Mouse (Mus musculus): ENCODE results near the gene Hist2h2be.
"Not testable (repeated sequence)": the region's sequence is repeated elsewhere in the genome, so short reads cannot be mapped to it uniquely, and the experiment has no call there.

The Hist2h2be gene

DNA sequence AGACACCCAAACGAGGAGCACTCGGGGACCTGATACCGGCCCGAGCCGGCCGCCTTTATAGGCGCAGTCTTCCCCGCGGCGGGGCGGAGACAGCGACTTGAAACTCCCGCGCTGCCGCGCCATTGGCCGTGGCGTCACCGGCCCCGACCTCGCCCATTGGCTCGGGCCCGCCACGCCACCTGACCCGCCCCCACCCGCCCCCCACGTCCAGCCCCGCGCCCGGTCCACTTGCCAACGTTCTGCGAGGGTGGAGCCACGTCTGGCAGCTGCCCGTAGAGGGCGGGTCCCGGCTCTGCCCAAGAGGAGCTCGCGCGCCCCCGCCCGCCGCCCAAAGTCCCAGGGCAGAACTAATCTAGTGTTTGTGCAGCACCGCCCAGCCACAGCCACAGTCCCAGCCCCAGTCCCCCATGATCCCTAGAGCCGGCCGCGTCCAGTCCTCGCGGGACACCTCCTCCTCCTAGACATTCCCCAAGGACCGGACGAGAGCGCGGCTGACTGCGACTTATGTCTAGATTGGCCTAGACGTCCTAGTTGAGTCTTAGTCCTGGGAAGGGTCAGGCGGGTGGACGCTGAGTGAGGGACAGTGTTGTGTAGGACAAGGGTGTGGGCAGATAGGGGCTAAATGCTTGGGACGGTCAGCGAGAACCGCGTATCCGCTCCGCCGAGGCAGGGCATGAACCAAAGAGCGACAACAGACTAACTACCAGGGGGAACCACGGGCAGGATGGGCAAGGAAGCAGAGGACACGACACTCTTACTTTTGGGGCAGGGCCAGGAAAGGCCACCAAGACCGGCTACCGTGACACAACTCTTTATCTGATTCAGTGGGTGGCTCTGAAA, 18.3 kb downstream of the Hist2h2be start, which contains the start of gene Hist2h3c2:
Gene Hist2h3c2, minus strand, starts transcription at position 174 of the 840 bp plus-strand sequence.
- not testable (repeated sequence) for DNase-seq (ENCODE audit: low read depth, low spot score)

DNA sequence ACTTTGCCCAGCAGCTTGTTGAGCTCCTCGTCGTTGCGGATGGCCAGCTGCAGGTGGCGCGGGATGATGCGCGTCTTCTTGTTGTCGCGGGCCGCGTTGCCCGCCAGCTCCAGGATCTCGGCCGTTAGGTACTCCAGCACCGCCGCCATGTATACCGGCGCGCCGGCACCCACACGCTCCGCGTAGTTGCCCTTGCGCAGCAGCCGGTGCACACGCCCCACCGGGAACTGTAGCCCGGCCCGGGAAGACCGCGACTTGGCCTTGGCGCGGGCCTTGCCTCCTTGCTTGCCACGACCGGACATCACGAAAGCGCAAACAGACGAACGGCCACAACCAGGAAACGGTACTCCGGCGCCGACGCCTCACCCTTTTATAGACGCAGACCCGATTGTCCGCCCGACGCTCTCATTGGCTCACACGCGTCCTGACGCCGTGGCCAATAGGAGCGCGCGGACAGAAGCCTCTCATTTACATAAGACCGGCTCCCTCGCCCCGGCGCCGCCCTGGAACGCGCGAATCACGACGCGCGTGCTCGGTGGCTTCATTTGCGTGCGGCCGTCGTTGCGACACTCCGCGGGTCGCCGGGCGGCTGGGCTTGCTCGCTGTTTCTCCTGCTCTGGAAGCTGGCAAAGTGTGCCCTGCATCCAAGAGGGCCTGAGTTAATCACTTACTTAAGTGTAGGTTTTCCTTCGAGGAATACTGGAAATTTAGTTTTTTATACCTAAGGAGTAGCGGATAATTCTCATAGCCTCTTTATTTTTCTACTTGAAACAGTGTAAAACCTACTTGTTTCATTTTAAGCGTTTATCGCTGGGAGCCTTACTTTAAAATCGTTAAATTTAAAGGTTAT, 19.3 kb downstream of the Hist2h2be start, which contains the start of gene Hist2h2aa2:
Gene Hist2h2aa2, minus strand, starts transcription at position 328 of the 850 bp plus-strand sequence.
- peak; percentile 66 for DNase-seq (ENCODE audit: low read depth, low spot score)

DNA sequence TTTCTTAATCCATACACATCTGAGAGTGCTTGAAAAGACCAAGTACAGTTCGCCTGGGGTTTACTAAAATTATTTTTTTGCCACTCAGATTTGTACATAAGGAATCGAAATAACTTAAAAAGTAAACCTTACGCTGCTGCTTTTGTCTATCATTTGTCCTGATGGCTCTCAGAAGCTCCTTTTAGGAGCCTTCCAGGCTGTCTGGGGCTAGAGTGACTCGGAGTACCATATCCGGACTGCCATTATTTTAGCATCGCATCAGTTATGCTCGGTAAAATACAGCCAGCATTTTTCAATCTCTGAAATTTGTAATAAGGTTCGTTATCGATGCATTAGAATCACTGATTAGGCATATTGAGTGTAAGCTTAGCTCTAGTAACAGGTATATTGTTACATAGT, 19.9 kb downstream of the Hist2h2be start:
- DNase-seq (ENCODE audit: low read depth, low spot score), result no peak

DNA sequence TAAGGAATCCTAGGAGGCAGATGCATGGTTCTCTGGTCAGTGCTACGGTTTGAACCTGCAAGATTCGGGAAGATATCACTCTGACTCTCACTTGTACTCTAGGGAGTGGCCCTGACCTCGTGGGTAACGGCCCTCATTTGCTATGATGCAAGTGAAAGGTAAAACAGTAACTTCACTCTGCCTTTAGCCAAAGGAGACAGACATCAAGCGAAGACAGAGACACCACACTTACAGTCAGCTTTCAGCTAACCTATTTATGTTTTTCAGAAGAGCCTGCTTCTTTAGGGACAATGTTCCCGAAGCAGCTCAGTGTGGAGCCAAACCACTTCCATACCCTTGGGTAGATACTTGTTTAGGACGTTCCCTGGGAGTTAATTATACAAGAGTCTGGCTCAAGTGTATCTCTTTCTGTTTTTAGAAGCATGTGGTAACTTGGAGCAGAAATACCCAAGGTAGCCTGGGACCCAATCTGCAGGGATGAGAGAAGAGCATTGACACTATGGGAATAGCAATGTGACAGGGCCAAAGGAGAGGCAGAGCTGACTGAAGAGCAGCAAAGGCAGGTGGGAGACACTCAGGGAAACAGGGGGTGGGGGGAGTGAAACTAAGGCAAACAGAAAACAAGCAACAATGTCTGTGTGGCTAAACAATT, 23.1 kb downstream of the Hist2h2be start:
- DNase-seq (ENCODE audit: low read depth, low spot score), result peak; percentile 23

- DNase-seq (ENCODE audit: low read depth, low spot score), result peak; percentile 83
Measured at GRCm38 (mm10) chr3:96245003-96245886, 24.3 kb downstream of the Hist2h2be start, which contains the start of gene Hist2h2aa1. Gene Hist2h2aa1, plus strand, starts transcription at chr3:96245497.

DNA sequence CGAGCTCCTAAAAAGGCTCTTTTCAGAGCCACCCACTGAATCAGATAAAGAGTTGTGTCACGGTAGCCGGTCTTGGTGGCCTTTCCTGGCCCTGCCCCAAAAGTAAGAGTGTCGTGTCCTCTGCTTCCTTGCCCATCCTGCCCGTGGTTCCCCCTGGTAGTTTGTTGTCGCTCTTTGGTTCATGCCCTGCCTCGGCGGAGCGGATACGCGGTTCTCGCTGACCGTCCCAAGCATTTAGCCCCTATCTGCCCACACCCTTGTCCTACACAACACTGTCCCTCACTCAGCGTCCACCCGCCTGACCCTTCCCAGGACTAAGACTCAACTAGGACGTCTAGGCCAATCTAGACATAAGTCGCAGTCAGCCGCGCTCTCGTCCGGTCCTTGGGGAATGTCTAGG, 25.1 kb downstream of the Hist2h2be start:
- DNase-seq (ENCODE audit: low read depth, low spot score), result not testable (repeated sequence)

GRCm38 (mm10) chr3:96246427-96246856, 25.5 kb downstream of the Hist2h2be start, which contains the start of gene Hist2h3c1:
Gene Hist2h3c1, plus strand, starts transcription at chr3:96246685.
- DNase-seq (ENCODE audit: low read depth, low spot score), result not testable (repeated sequence)

GRCm38 (mm10) chr3:96247356-96248140, 26.6 kb downstream of the Hist2h2be start:
- peak; percentile 54 for DNase-seq (ENCODE audit: low read depth, low spot score)

DNA sequence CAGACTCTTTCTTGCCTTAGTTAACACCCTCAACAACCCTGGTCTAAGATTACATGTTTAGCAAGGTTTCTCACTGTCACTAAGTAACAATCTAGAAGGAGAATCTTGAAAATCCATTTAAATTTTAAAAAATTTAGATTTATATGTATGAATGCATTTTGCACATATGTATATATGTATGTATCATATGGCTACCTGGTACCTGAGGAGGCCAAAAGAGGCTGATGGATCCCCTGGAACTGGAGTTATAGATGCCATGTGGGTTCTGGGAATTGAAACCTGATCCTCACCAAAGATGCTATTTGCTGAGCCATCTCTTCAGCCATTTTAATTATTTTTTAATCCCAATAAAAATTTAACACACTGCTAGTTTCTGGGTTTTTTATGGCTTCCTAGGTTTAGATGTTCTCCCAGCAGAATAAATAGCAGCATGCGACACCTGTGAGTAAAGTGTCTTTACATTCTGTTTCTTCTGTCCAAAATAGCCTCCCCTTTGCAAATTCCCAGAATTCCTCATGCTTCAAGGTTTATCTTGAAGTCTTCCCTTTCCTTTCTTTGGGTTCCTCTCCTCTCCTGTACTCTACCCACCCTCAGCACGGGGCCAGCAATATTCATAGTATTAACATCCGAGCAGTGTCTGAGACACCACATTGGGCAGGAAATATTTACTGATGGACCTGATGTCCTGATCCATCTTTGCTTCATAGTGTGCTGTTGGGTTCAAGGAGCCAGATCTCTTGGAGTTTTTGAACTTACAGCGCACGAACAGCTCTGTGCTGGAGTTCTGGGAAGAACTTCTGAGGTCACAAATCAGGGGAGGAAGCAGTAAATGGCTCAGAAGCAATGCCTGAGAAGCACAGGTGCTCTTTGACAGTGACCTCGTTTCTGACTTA, 27.5 kb downstream of the Hist2h2be start:
- peak; percentile 24 for DNase-seq (ENCODE audit: low read depth, low spot score)

DNA sequence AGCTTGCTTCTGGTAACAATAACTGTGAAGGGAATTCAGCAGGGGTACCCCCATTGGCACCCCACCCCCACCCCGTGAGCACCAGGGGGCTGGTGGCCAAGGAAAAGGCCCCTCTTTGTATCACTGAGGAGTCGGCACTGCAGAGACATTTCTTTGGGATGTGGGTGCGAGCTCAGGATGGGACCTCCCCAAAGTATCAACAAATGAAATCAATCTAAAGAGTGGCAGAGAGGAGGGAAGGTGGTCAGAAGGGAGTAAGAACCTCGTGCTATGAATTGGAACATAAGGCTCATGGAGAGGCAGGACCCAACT, 28.1 kb downstream of the Hist2h2be start:
- DNase-seq (ENCODE audit: low read depth, low spot score), result no peak

DNA sequence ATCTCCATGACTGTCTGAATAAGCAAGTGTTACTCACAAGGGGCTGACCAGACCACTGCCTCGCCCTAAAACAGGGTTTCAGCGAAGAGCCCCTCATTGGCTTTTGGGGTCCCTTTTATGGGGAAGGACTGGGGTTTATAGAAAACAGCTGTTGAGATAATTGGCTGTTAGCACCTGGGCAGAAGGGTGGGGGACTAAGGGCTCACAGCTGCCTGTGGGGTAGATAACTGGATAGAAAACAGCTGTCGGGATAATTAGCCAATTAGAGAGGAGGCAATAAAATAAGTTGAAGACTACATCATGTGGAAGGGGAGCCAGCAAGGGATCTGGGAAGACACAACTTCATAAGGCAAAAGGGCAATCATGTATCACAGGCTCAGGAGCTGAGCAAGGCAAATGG, 30.0 kb downstream of the Hist2h2be start:
- no peak for DNase-seq (ENCODE audit: low read depth, low spot score)

DNA sequence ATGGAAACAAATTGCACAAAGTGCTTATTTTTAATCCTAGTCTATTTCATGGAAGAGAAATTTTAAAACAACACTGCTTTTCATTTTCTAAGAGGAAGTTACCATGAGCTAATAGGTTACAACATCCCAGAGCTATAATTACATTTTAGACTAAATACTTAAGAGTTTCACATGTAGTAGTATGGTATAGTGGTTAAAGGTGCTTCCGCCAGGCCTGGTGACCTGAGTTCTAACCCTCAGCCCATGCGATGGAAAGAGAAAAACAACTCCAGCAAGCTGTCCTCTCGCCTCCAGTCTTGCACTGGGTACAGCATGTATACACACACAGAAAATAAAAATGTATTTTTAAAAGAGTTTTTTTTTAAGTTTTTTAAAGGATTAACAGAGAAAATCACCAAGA, 30.9 kb downstream of the Hist2h2be start:
- DNase-seq (ENCODE audit: low read depth, low spot score), result no peak

- peak; percentile 81 for DNase-seq (ENCODE audit: low read depth, low spot score)
Measured at GRCm38 (mm10) chr3:96254683-96255355, 33.9 kb downstream of the Hist2h2be start.

DNA sequence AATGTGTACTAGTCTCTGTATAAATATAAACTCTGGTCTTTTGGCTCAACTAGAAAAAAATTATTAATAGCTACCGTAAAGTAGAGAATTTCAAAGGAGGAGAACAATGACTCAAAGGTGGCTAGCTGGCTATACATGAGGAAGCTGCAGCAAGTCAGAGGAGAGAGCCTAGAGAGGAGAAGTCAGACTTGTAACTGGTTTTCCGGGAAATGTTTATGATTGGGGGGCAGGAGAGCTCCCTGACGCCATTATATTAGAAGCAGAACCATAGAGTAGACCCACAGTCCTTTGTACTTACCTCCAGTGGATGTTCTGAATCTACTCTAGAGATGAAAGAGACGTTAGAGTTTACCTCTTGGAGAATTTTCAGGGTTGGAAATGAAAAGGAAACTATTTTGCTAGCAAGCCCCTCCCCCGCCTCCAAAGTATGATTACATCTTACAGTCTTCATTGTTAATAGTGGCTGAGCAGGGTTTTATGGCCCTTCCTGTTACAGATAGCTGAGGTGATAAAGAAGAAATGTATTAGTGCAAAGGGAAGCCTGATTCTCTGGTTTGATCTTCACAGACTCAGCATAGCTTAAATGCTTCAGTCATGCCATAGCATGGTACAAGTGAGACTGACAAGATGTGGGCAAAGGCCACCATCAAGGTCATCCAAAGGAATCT, 35.1 kb downstream of the Hist2h2be start:
- no peak for DNase-seq (ENCODE audit: low read depth, low spot score)

- no peak for DNase-seq (ENCODE audit: low read depth, low spot score)
Measured at GRCm38 (mm10) chr3:96257190-96257589, 36.3 kb downstream of the Hist2h2be start.

GRCm38 (mm10) chr3:96260220-96260619, 39.3 kb downstream of the Hist2h2be start:
- DNase-seq (ENCODE audit: low read depth, low spot score), result no peak

DNA sequence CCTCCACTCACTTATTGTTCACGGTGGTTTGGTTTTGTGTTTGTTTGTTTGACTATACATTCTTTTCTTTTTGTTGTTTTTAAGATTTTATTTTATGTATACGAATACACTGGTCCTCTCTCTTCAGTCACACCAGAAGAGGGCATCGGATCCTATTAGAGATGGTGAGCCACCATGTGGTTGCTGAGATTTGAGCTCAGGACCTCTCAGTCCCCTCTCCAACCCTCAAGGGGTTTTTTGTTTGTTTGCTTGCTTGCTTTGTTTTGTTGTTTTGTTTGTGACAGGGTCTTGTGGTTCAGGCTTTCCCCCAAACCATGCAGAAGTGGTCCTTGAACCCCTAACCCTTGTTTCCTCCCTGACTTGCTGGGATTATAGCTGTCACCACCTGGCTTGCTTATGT, 40.7 kb downstream of the Hist2h2be start:
- DNase-seq (ENCODE audit: low read depth, low spot score), result no peak
